Mouse (Mus musculus): ENCODE measurements around the gene Nfam1. TPM values are rescaled to one million over a fixed set of nuclear protein-coding genes. Genes with fewer than 3 reads are reported as not detected.
"Not testable (repeated sequence)": the region's sequence is repeated elsewhere in the genome, so short reads cannot be mapped to it uniquely, and the experiment has no call there.

Nfam1 gene
- polyA plus RNA-seq, 1 experiment, result 0.80 TPM

- DNase-seq, result no peak
- Histone ChIP-seq H3K4me3 (replicated peaks; ENCODE audit: insufficient read depth, low read depth, low read length) (no peak overlapping the region), H3K27ac (ENCODE audit: insufficient read depth, low read length) (no peak overlapping the region), H3K4me1 (ENCODE audit: control insufficient read depth, insufficient read depth, low read length) (no peaks in the 10 kb centered on the region), H3K27me3 (ENCODE audit: control insufficient read depth, insufficient read depth, low read length) (no peaks in the 10 kb centered on the region)
- TF ChIP-seq POLR2A (IDR thresholded peaks at IDR 0.05; ENCODE audit: borderline replicate concordance, insufficient read depth, low read length) (no peak), CTCF (IDR thresholded peaks at IDR 0.05; ENCODE audit: borderline replicate concordance, insufficient read depth, low read depth, low read length) (no peak)
- 90% methylated on average over 7 of the region's 7 CpGs for WGBS
Observed at GRCm38 (mm10) chr15:83046730-83047129, 13.6 kb upstream of the Nfam1 start.

- DNase-seq, result no peak
- WGBS, result 95% methylated on average over 3 of the region's 3 CpGs
- H3K27ac ChIP-seq (ENCODE audit: insufficient read depth, low read length), result no peak overlapping the region
- H3K27me3 ChIP-seq (ENCODE audit: control insufficient read depth, insufficient read depth, low read length), result no peaks in the 10 kb centered on the region
- no peaks in the 10 kb centered on the region for H3K4me1 ChIP-seq (ENCODE audit: control insufficient read depth, insufficient read depth, low read length)
- H3K4me3 ChIP-seq (replicated peaks; ENCODE audit: insufficient read depth, low read depth, low read length), result no peak overlapping the region
- TF ChIP-seq CTCF (IDR thresholded peaks at IDR 0.05; ENCODE audit: borderline replicate concordance, insufficient read depth, low read depth, low read length) (no peak), POLR2A (IDR thresholded peaks at IDR 0.05; ENCODE audit: borderline replicate concordance, insufficient read depth, low read length) (no peak)
Observed at GRCm38 (mm10) chr15:83046308-83046707, 13.2 kb upstream of the Nfam1 start.

- H3K27me3 ChIP-seq (ENCODE audit: control insufficient read depth, insufficient read depth, low read length); H3K4me3 ChIP-seq (replicated peaks; ENCODE audit: insufficient read depth, low read depth, low read length); H3K4me1 ChIP-seq (ENCODE audit: control insufficient read depth, insufficient read depth, low read length); H3K27ac ChIP-seq (ENCODE audit: insufficient read depth, low read length); DNase-seq: not testable (repeated sequence)
- WGBS, result 93% methylated on average over 5 of the region's 5 CpGs
Observed at GRCm38 (mm10) chr15:83045565-83045964, 12.5 kb upstream of the Nfam1 start.

GRCm38 (mm10) chr15:83043362-83043708 lies 10.2 kb upstream of the Nfam1 start:
- Histone ChIP-seq H3K4me1 (ENCODE audit: control insufficient read depth, insufficient read depth, low read length) (no peaks in the 10 kb centered on the region), H3K4me3 (replicated peaks; ENCODE audit: insufficient read depth, low read depth, low read length) (no peak overlapping the region), H3K27me3 (ENCODE audit: control insufficient read depth, insufficient read depth, low read length) (no peaks in the 10 kb centered on the region), H3K27ac (ENCODE audit: insufficient read depth, low read length) (no peak overlapping the region)
- WGBS, result 83% methylated on average over 22 of the region's 22 CpGs
- TF ChIP-seq POLR2A (IDR thresholded peaks at IDR 0.05; ENCODE audit: borderline replicate concordance, insufficient read depth, low read length) (no peak), CTCF (IDR thresholded peaks at IDR 0.05; ENCODE audit: borderline replicate concordance, insufficient read depth, low read depth, low read length) (no peak)
- no peak for DNase-seq

GRCm38 (mm10) chr15:83042655-83043361 lies 9.7 kb upstream of the Nfam1 start:
- H3K4me3 ChIP-seq (replicated peaks; ENCODE audit: insufficient read depth, low read depth, low read length), result no peak overlapping the region
- WGBS, result 57% methylated on average over 6 of the region's 6 CpGs
- no peak for DNase-seq
- no peaks in the 10 kb centered on the region for H3K4me1 ChIP-seq (ENCODE audit: control insufficient read depth, insufficient read depth, low read length)
- H3K27ac ChIP-seq (ENCODE audit: insufficient read depth, low read length), result no peak overlapping the region
- TF ChIP-seq CTCF (IDR thresholded peaks at IDR 0.05; ENCODE audit: borderline replicate concordance, insufficient read depth, low read depth, low read length) (no peak), POLR2A (IDR thresholded peaks at IDR 0.05; ENCODE audit: borderline replicate concordance, insufficient read depth, low read length) (no peak)
- no peaks in the 10 kb centered on the region for H3K27me3 ChIP-seq (ENCODE audit: control insufficient read depth, insufficient read depth, low read length)

- no peak overlapping the region for H3K27ac ChIP-seq (ENCODE audit: insufficient read depth, low read length)
- H3K27me3 ChIP-seq (ENCODE audit: control insufficient read depth, insufficient read depth, low read length), result no peaks in the 10 kb centered on the region
- WGBS, result 69% methylated on average over 2 of the region's 2 CpGs
- no peak for TF ChIP-seq CTCF (IDR thresholded peaks at IDR 0.05; ENCODE audit: borderline replicate concordance, insufficient read depth, low read depth, low read length)
- no peak for TF ChIP-seq POLR2A (IDR thresholded peaks at IDR 0.05; ENCODE audit: borderline replicate concordance, insufficient read depth, low read length)
- H3K4me3 ChIP-seq (replicated peaks; ENCODE audit: insufficient read depth, low read depth, low read length), result no peak overlapping the region
- H3K4me1 ChIP-seq (ENCODE audit: control insufficient read depth, insufficient read depth, low read length), result peaks cover 10% of the 10 kb centered on the region
- no peak for DNase-seq
Observed at GRCm38 (mm10) chr15:83040156-83040555, 7.0 kb upstream of the Nfam1 start.

GRCm38 (mm10) chr15:83038812-83039211 lies 5.7 kb upstream of the Nfam1 start:
- Histone ChIP-seq H3K27ac (ENCODE audit: insufficient read depth, low read length) (no peak overlapping the region), H3K27me3 (ENCODE audit: control insufficient read depth, insufficient read depth, low read length) (no peaks in the 10 kb centered on the region), H3K4me1 (ENCODE audit: control insufficient read depth, insufficient read depth, low read length) (peaks cover 18% of the 10 kb centered on the region), H3K4me3 (replicated peaks; ENCODE audit: insufficient read depth, low read depth, low read length) (no peak overlapping the region)
- DNase-seq, result no peak
- TF ChIP-seq POLR2A (IDR thresholded peaks at IDR 0.05; ENCODE audit: borderline replicate concordance, insufficient read depth, low read length), result no peak
- TF ChIP-seq CTCF (IDR thresholded peaks at IDR 0.05; ENCODE audit: borderline replicate concordance, insufficient read depth, low read depth, low read length), result no peak
- WGBS, result 88% methylated on average over 3 of the region's 3 CpGs

- peak; percentile 77 to 91 for DNase-seq
- TF ChIP-seq CTCF (IDR thresholded peaks at IDR 0.05; ENCODE audit: borderline replicate concordance, insufficient read depth, low read depth, low read length) (peak; percentile 99), POLR2A (IDR thresholded peaks at IDR 0.05; ENCODE audit: borderline replicate concordance, insufficient read depth, low read length) (no peak)
- 14% methylated on average over 8 of the region's 8 CpGs for WGBS
- no peak overlapping the region for H3K4me3 ChIP-seq (replicated peaks; ENCODE audit: insufficient read depth, low read depth, low read length)
- peaks cover 18% of the 10 kb centered on the region for H3K4me1 ChIP-seq (ENCODE audit: control insufficient read depth, insufficient read depth, low read length)
- H3K27me3 ChIP-seq (ENCODE audit: control insufficient read depth, insufficient read depth, low read length), result no peaks in the 10 kb centered on the region; the same call in 1 of the 2 replicates
- H3K27ac ChIP-seq (ENCODE audit: insufficient read depth, low read length), result no peak overlapping the region
Observed at GRCm38 (mm10) chr15:83037755-83038483, 4.8 kb upstream of the Nfam1 start.
